Mouse (Mus musculus): ENCODE results near the gene Ntn3. TPM values are rescaled to one million over a fixed set of nuclear protein-coding genes. Genes with fewer than 3 reads are reported as not detected.

Gene Ntn3
- polyA plus RNA-seq, 1 experiment from 2014 or later, result 2.3 TPM

- WGBS, result 1% methylated on average over 3 of the region's 3 CpGs
- Histone ChIP-seq H3K9me3 (ENCODE audit: low read length) (no peaks in the 10 kb centered on the region), H3K4me2 (replicated peaks; ENCODE audit: low read depth, low read length) (no peak overlapping the region), H3K27me3 (replicated peaks; ENCODE audit: insufficient read depth, low read length) (no peaks in the 10 kb centered on the region), H3K36me3 (ENCODE audit: insufficient read depth, low read length) (no peaks in the 10 kb centered on the region), H3K9ac (replicated peaks; ENCODE audit: low read depth) (no peak overlapping the region), H3K4me1 (ENCODE audit: insufficient read depth, low read depth, low read length) (no peaks in the 10 kb centered on the region; the same call in 1 of the 2 replicates), H3K4me3 (ENCODE audit: low read depth, low read length) (no peak overlapping the region), H3K27ac (ENCODE audit: low read length) (no peak overlapping the region)
- DNase-seq (ENCODE audit: low spot score), result peak; percentile 81
- no peak for TF ChIP-seq EP300 (IDR thresholded peaks at IDR 0.05)
- peak; percentile 97 for TF ChIP-seq CTCF (IDR thresholded peaks at IDR 0.05)
- ATAC-seq, result no peak
These were observed 35.9 kb downstream of the Ntn3 start for GRCm38 (mm10) chr17:24173423-24173822.

DNA sequence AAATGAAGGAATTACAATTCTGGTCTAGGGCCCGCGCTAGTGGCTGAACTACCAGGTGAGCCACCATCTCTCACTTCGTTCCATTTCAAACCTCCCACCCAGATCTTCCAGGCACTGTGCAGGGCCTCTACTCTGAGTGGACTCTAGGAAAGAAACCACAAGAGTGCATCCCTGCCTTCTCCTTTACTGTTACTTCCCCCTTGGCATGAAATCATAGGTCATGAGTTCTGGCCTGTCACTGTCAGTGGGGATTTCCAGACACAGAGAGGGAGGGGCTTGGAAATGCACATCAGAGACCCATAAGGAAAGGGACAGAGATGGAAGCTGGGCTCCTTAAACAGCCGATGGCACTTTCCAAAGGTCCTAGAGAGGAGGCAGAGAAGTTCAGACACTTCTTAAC lies 37.6 kb downstream of the Ntn3 start:
- Histone ChIP-seq H3K9ac (replicated peaks; ENCODE audit: low read depth) (no peak overlapping the region), H3K27ac (ENCODE audit: low read length) (no peak overlapping the region), H3K4me1 (ENCODE audit: insufficient read depth, low read depth, low read length) (peaks cover 6% of the 10 kb centered on the region; the same call in 1 of the 2 replicates), H3K4me2 (replicated peaks; ENCODE audit: low read depth, low read length) (no peak overlapping the region), H3K9me3 (ENCODE audit: low read length) (no peaks in the 10 kb centered on the region), H3K36me3 (ENCODE audit: insufficient read depth, low read length) (no peaks in the 10 kb centered on the region), H3K4me3 (ENCODE audit: low read depth, low read length) (no peak overlapping the region), H3K27me3 (replicated peaks; ENCODE audit: insufficient read depth, low read length) (no peaks in the 10 kb centered on the region)
- DNase-seq (ENCODE audit: low spot score), result peak; percentile 20
- TF ChIP-seq CTCF (IDR thresholded peaks at IDR 0.05), result no peak
- WGBS, result 82% methylated on average over 4 of the region's 4 CpGs
- ATAC-seq, result no peak

- no peak for TF ChIP-seq CTCF (IDR thresholded peaks at IDR 0.05)
- TF ChIP-seq EP300 (IDR thresholded peaks at IDR 0.05), result no peak
- Histone ChIP-seq H3K27ac (ENCODE audit: low read length) (peak overlapping the region; percentile 45), H3K9me3 (ENCODE audit: low read length) (no peaks in the 10 kb centered on the region), H3K9ac (replicated peaks; ENCODE audit: low read depth) (no peak overlapping the region), H3K4me3 (ENCODE audit: low read depth, low read length) (no peak overlapping the region), H3K27me3 (replicated peaks; ENCODE audit: insufficient read depth, low read length) (no peaks in the 10 kb centered on the region), H3K4me1 (ENCODE audit: insufficient read depth, low read depth, low read length) (peaks cover 6% of the 10 kb centered on the region; the same call in 1 of the 2 replicates), H3K36me3 (ENCODE audit: insufficient read depth, low read length) (no peaks in the 10 kb centered on the region), H3K4me2 (replicated peaks; ENCODE audit: low read depth, low read length) (no peak overlapping the region)
- 68% methylated on average over 5 of the region's 5 CpGs for WGBS
- DNase-seq (ENCODE audit: low spot score) (peak; percentile 30), ATAC-seq (no peak)
These were observed 38.6 kb downstream of the Ntn3 start for GRCm38 (mm10) chr17:24170729-24171128.

DNA sequence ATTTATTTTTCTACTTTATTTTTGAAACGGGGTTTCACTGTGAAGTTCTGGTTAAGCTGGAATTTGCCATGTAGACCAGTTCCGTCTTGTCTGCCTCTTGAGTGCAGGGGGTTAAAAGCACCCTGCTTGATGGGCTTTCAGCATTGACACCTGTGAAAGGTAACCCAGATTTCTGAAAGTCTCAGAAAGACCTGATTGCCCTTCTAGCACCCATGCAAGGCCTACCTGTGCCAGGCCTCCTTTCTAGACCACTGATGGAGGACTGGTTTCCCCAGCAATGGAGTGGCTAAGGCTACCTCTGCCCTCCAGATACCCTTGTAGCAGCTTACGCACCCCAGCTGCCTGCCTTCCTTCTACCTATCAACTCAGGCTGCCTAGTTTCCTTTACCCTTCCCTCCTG lies 39.2 kb downstream of the Ntn3 start:
- TF ChIP-seq EP300 (IDR thresholded peaks at IDR 0.05) (no peak), CTCF (IDR thresholded peaks at IDR 0.05) (no peak)
- Histone ChIP-seq H3K4me3 (ENCODE audit: low read depth, low read length) (peak overlapping the region; percentile 68; the same call in 1 of the 2 replicates), H3K36me3 (ENCODE audit: insufficient read depth, low read length) (no peaks in the 10 kb centered on the region), H3K9ac (replicated peaks; ENCODE audit: low read depth) (peak overlapping the region; percentile 94; the same call in 1 of the 2 replicates), H3K27ac (ENCODE audit: low read length) (peak overlapping the region; percentile 97), H3K4me2 (replicated peaks; ENCODE audit: low read depth, low read length) (peak overlapping the region; percentile 89), H3K27me3 (replicated peaks; ENCODE audit: insufficient read depth, low read length) (no peaks in the 10 kb centered on the region), H3K9me3 (ENCODE audit: low read length) (no peaks in the 10 kb centered on the region), H3K4me1 (ENCODE audit: insufficient read depth, low read depth, low read length) (peaks cover 6% of the 10 kb centered on the region; the same call in 1 of the 2 replicates)
- DNase-seq (ENCODE audit: low spot score), result no peak
- WGBS, result 43% methylated on average over 3 of the region's 3 CpGs
- ATAC-seq, result no peak

DNA sequence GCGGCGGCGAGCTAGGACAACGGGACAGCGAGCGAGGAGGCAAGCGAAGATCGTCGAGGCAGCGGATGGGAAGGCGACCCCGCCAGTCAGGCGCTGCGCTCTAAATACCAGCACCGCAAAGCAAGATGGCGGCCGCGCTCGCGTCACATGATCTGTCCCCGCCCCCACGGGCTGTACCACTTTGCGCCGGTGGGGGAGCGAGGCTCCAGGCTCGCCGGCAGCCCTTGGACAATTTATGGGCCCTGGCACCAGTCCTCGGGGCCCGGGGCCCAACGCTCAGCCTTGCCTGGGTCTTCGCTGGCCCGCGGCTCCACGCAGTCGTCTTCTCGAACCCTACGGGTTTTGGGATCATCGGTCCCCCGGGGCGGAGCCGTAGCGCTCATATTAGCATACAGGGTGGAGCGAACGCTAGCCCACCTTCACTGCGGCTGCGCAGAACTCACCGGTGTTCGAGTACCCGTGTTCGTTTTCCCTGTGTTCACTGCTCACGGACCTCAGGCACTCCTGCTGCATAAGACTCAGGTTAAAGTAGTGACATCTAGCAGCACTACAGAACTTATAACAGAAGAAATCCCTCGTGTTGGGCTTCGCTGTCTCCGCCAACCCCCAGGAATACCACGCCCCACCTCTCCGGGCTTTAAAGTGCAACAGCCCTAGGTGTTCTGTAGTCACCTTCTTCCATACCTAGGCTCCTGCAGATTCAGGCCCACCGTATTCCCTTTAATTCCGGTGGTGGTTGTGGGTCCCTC lies 39.8 kb downstream of the Ntn3 start, which contains the start of gene Atp6v0c:
Gene Atp6v0c (minus strand): TSS at position 386 of the 749 bp plus-strand sequence.
- peak; percentile 98 for DNase-seq (ENCODE audit: low spot score)
- Histone ChIP-seq H3K4me3 (ENCODE audit: low read depth, low read length) (peak within 1 kb of the TSS; percentile 68), H3K27ac (ENCODE audit: low read length) (peak within 1 kb of the TSS; percentile 97), H3K36me3 (ENCODE audit: insufficient read depth, low read length) (no peaks in the 10 kb centered on the region), H3K9me3 (ENCODE audit: low read length) (no peaks in the 10 kb centered on the region), H3K4me2 (replicated peaks; ENCODE audit: low read depth, low read length) (peak within 1 kb of the TSS; percentile 89), H3K27me3 (replicated peaks; ENCODE audit: insufficient read depth, low read length) (no peaks in the 10 kb centered on the region), H3K4me1 (ENCODE audit: insufficient read depth, low read depth, low read length) (peaks cover 6% of the 10 kb centered on the region; the same call in 1 of the 2 replicates), H3K9ac (replicated peaks; ENCODE audit: low read depth) (peak within 1 kb of the TSS; percentile 94)
- peak; percentile 92 for ATAC-seq
- WGBS, result 1% methylated on average over 49 of the region's 58 CpGs
- peak; percentile 62 for TF ChIP-seq CTCF (IDR thresholded peaks at IDR 0.05)
- TF ChIP-seq EP300 (IDR thresholded peaks at IDR 0.05), result 0 out of 2 replicates have a peak, but pooled peaks have one; percentile 4

- H3K27me3 ChIP-seq (replicated peaks; ENCODE audit: insufficient read depth, low read length), result no peaks in the 10 kb centered on the region
- ATAC-seq (peak; percentile 52), DNase-seq (ENCODE audit: low spot score) (peak; percentile 72)
- WGBS, result under 1% methylated on average over 40 of the region's 41 CpGs
- TF ChIP-seq EP300 (IDR thresholded peaks at IDR 0.05) (no peak), CTCF (IDR thresholded peaks at IDR 0.05) (no peak)
- peaks cover 6% of the 10 kb centered on the region; the same call in 1 of the 2 replicates for H3K4me1 ChIP-seq (ENCODE audit: insufficient read depth, low read depth, low read length)
- H3K36me3 ChIP-seq (ENCODE audit: insufficient read depth, low read length), result no peaks in the 10 kb centered on the region
- H3K9me3 ChIP-seq (ENCODE audit: low read length), result no peaks in the 10 kb centered on the region
- H3K9ac ChIP-seq (replicated peaks; ENCODE audit: low read depth), result peak overlapping the region; percentile 94
- peak overlapping the region; percentile 97 for H3K27ac ChIP-seq (ENCODE audit: low read length)
- H3K4me2 ChIP-seq (replicated peaks; ENCODE audit: low read depth, low read length), result peak overlapping the region; percentile 89
- peak overlapping the region; percentile 68 for H3K4me3 ChIP-seq (ENCODE audit: low read depth, low read length)
These were observed 40.6 kb downstream of the Ntn3 start for GRCm38 (mm10) chr17:24168590-24169277.
